Mouse (Mus musculus): Measurements from ENCODE around the gene Snrnp200. TPM values are rescaled to one million over a fixed set of nuclear protein-coding genes. Genes with fewer than 3 reads are reported as not detected.
A peak's percentile ranks its signal among the peaks of the same experiment; 100 is the strongest.
"Not testable (repeated sequence)": the region's sequence is repeated elsewhere in the genome, so short reads cannot be mapped to it uniquely, and the experiment has no call there.

Snrnp200 gene
- total RNA-seq (2022): 100 to 1,000 TPM in 1 of 4 experiments, 10 to 100 TPM in 3; 91.8 to 100 (median 96.5) TPM

DNA sequence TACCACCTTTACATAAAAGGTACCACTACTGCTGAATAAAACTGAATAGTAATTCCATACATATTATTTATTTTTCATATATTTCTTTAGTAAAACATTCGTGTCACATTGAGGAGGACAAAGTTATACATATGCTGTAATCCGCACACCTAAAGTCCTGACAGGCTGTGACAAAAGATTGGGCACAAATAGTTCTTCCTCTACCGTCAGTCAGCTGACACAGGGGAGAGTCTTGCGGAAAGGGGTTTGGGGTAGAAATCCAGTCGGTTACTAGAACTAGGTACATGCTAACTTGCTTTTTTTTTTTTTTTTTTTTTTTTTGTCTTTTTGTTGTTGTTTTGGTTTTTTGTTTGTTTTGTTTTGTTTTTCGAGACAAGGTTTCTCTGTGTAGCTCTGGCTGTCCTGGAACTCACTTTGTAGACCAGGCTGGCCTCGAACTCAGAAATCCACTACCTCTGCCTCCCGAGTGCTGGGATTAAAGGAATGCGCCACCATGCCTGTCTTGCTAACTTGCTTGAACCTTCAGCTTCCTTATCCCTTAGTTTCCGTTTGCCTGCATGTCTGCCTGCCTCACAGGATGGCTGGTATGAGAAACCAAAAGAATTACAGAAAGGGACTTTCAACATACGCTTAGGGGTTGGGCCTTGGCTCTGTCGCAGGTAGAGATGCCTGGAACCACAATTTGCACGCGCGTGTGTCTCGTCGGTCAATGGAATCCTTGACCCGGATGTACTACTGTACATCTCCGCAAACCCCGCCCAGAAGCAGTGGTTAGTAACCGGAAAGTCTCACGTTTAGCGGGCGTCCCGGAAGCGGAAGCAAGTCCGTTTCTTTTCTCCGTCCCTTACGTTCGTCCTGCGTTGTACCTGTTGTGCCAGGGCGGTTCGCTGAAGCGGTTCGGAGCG is at the start of gene Snrnp200, which contains the start of gene 1810024B03Rik:
Snrnp200 (plus strand) TSS at position 840 of the 905 bp plus-strand sequence.
1810024B03Rik (minus strand) TSS at position 734 of the 905 bp plus-strand sequence.
- DNase-seq (ENCODE audit: low spot score in 2 of 2): peak; percentile 95 to 96

- no peak for DNase-seq (ENCODE audit: low spot score in 2 of 2)
Measured at GRCm38 (mm10) chr2:127165675-127166074, 42.5 kb upstream of the Snrnp200 start.

DNA sequence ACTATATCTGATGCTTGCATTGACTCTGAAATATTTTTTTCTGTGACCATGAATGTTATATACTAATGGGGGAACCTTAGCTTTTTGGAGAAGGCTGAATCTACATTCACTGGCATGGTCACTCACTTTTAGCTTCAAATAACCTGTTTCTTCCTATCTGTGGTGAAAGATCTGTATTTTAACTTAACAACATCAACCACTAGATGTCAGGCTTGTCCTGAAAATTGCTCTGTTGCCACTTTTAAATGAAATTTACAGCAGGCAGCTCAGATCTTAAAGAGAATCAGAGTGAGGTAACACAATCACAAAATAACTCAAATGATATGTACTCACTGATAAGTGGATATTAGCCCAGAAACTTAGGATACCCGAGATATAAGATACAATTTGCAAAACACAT is 41.9 kb upstream of the Snrnp200 start:
- not testable (repeated sequence) for DNase-seq (ENCODE audit: low spot score in 2 of 2)

GRCm38 (mm10) chr2:127182598-127183381 is 25.4 kb upstream of the Snrnp200 start:
- peak; percentile 82 to 87 for DNase-seq (ENCODE audit: low spot score in 2 of 2)

DNA sequence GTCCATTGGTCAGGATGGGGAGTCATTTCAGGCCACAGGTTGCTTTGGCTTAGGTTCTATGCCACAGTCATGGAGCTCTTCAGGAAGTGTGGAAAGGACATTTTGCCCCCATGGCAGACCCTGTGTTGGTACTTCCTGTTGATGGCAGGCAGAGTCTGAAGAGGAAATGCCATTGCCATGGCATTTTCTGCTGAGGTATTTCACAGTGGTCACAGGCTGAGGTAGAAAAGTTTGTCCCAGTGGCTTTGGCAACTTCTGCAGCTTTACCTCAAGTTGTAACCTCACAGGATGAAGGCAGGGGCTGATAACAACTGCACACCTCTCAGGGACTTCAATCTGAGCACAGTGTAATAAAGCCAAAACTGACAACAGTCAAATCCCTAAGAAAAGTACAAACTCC is 18.6 kb upstream of the Snrnp200 start:
- DNase-seq (ENCODE audit: low spot score in 2 of 2): no peak

GRCm38 (mm10) chr2:127204932-127205331 is 3.3 kb upstream of the Snrnp200 start:
- DNase-seq (ENCODE audit: low spot score in 2 of 2): peak in 1 of 2 experiments; percentile 58

GRCm38 (mm10) chr2:127205936-127206335 is 2.2 kb upstream of the Snrnp200 start:
- DNase-seq (ENCODE audit: low spot score in 2 of 2): not testable (repeated sequence)

DNA sequence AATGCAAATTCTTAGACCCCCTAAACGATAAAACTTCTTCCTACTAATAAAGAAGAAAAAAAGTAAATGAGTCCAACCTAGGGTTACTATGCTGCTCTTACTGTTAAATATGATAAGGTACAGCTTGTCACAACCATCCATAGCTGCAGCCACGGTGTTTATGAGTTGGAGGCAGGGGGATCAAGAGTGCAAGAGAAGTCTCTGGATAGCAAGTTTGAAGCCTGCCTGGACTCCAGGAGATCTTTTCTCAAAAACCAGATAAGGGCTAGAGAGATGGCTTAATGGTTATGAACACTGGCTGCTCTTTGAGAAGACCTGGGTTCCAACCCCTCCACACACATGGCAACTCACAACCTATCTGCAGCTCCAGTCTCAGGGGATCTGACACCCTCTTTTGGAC is 1.3 kb upstream of the Snrnp200 start:
- DNase-seq (ENCODE audit: low spot score in 2 of 2): no peak

GRCm38 (mm10) chr2:127208452-127208769 is 225 bp downstream of the Snrnp200 start:
- DNase-seq (ENCODE audit: low spot score in 2 of 2): no peak

- DNase-seq (ENCODE audit: low spot score in 2 of 2): no peak
Measured at GRCm38 (mm10) chr2:127210701-127211100, 2.5 kb downstream of the Snrnp200 start.

DNA sequence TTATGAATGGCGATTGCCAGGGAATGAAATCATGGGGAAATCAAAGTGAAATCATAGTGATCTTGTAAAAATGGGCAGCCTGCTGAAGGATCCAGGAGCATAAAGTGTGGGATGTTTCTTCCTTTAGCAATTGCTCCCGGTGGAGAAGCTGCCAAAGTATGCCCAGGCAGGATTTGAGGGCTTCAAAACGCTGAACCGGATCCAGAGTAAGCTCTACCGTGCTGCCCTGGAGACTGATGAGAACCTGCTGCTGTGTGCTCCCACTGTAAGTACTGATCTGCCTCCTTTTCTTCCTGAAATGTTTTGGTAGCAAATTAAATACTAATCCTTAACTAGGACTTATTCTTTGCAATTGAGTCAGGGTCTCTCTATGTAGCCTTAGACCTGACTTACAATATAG is 9.6 kb downstream of the Snrnp200 start:
- DNase-seq (ENCODE audit: low spot score in 2 of 2): no peak

- no peak for DNase-seq (ENCODE audit: low spot score in 2 of 2)
Measured at GRCm38 (mm10) chr2:127225261-127225660, 17.1 kb downstream of the Snrnp200 start.

DNA sequence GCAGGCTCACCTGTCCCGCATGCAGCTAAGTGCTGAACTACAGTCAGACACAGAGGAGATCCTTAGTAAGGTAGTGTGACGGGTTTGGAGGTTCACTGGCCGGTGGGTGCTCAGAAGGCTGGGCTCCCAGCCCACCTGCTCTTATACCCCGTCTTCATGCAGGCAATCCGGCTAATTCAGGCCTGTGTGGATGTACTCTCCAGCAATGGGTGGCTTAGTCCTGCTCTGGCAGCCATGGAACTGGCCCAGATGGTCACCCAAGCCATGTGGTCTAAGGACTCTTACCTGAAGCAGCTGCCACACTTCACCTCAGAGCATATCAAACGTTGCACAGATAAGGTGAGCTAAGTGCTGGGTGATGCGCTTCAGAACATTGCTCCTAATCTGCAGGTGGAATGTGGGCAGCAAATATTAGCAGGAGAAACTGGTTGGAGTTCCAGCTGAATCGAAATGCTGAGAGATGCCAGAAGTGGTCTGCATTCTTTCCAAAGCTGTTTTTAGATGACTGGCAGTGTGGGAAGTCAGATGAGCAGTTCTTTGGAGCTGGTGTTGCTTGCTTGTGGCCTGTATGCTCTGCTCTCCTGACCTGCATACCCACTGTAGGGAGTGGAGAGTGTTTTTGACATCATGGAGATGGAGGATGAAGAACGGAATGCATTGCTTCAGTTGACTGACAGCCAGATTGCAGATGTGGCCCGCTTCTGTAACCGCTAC is 29.9 kb downstream of the Snrnp200 start:
- no peak for DNase-seq (ENCODE audit: low spot score in 2 of 2)

DNA sequence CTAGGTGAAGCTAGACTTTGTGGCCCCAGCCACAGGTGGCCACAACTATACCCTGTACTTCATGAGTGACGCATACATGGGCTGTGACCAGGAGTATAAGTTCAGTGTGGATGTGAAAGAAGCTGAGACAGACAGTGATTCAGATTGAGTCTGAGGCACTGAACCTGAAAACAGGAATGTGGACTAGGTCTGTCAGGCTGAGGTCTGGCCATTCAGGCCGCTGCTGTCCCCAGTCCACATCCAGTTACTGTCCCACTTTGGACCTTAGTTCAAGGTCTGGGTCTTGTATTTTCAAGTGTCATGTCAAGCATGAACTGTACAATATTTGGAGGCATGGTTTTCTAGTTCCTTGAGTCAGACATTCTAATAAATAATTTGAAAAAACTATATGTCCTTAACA is 31.9 kb downstream of the Snrnp200 start:
- DNase-seq (ENCODE audit: low spot score in 2 of 2): no peak

GRCm38 (mm10) chr2:127247592-127248333 is 39.6 kb downstream of the Snrnp200 start, which contains the start of the genes Ciao1 and Tmem127:
TSS of gene Ciao1 (minus strand) at chr2:127247816.
TSS of gene Tmem127 (plus strand) at chr2:127247908.
- DNase-seq (ENCODE audit: low spot score in 2 of 2): peak; percentile 97

DNA sequence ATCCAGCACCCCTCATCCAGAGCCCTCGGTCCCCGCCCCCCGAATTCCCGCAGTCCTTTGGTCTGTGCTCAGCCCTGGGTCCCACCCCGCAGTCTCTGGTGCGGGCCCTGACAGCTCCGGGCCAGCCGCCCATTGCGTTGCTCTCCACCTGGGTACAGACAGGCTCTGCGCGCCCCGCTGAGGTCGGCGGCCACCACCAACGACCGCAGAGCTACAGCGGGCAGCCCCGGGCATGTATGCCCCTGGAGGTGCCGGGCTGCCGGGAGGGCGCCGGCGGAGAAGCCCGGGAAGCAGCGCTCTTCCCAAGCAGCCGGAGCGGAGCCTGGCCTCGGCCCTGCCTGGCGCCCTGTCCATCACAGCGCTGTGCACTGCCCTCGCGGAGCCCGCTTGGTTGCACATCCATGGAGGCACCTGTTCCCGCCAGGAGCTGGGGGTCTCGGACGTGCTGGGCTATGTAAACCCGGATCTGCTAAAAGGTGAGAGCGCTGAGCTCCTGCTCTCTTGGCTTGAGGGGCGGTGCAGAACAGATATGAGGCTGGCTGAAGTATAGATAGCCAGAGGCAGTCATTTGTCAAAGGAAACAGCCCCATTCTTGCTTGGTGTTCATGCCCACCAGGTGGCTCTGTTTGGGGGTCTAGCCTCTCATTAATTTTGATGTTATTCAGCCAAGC is 40.3 kb downstream of the Snrnp200 start:
- peak in 1 of 2 experiments; percentile 25 for DNase-seq (ENCODE audit: low spot score in 2 of 2)

GRCm38 (mm10) chr2:127250291-127251008 is 42.3 kb downstream of the Snrnp200 start:
- no peak for DNase-seq (ENCODE audit: low spot score in 2 of 2)

DNA sequence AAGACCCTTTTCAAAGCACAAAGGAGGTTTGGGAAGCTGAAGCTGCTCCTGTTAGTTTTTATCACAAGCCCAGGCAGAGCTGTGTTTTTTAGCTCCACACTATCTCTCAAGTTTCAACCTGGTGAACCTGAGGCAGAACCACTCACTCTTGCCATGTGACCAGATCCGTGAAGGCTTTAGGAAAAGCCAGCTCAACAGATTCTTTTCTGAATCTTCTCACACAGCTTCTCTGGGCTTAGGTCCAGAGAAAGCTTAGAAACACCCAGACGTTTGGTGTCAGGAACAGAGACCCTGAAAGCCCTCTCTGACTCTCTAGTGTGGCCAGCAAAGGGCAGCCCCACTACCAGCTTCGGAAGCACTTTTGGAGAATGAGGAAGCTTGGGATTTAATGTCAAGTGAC is 43.3 kb downstream of the Snrnp200 start:
- DNase-seq (ENCODE audit: low spot score in 2 of 2): no peak

DNA sequence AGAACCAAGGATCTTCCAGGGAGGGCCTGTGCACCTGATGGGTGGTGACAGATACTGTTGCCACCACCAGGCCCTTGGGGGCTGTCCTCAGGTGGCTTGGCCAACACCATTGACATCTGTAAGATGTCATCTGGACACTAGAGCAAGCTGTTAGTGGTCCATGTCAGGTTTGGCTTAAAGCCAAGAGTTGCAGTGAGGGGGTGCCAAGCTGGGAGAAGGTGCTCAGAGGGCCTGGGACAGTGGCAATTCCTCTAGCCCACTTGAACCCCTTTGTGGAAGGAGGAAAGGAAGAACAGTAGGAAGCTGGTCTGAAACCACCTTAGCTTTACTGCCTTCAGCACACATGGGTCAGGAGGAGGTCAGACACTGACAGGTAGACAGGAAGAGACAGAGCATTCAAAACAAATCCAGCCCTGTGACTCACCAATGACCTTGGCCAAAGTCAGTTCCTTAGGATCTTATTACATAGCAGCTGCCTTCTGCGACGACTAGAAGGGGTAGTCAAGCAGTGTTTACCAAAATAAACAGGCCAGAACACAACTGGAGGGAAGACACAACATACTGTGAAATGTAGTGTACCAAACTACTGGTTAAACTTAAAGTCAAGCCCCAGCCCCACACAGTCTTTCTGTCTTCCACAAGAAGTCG is 43.8 kb downstream of the Snrnp200 start:
- DNase-seq (ENCODE audit: low spot score in 2 of 2): no peak
